ENCODE assay signal across 12 mouse cellular contexts in genomic region chr15:62752686-62753085, GRCm38 (mm10).
"Had no signal": no experiment of that assay in that cellular context is flagged by ENCODE, and none has a peak within 500 bp of the region (broad histone marks: within the 10 kb centered on the region; RNA-seq: fewer than 3 reads in every experiment).

No protein-coding gene starts in this region.

- H3K9me3 ChIP-seq: limb, embryonic 13.5 days; midbrain, embryonic 13.5 days had no signal

- DNase-seq: kidney, adult 11 months; kidney, adult 9 months; kidney, postnatal 10 days; kidney, postnatal 4 days; left cerebral cortex, postnatal 4 days; lung, adult 18-20 months; right cerebral cortex, postnatal 4 days; spleen, adult 18-20 months had no signal

- H3K4me2 ChIP-seq: limb, embryonic 13.5 days; midbrain, embryonic 13.5 days had no signal

- ATAC-seq: midbrain, embryonic 13.5 days had no signal

- H3K4me1 ChIP-seq: limb, embryonic 13.5 days; midbrain, embryonic 13.5 days had no signal

- H3K27ac ChIP-seq: layer of hippocampus, adult 2 months; limb, embryonic 13.5 days; liver, embryonic 14.5 days; midbrain, embryonic 13.5 days had no signal

- H3K4me3 ChIP-seq: layer of hippocampus, adult 2 months; limb, embryonic 13.5 days; midbrain, embryonic 13.5 days had no signal

- H3K27me3 ChIP-seq: limb, embryonic 13.5 days; midbrain, embryonic 13.5 days had no signal

- H3K9ac ChIP-seq: limb, embryonic 13.5 days; liver, embryonic 14.5 days; midbrain, embryonic 13.5 days had no signal

- H3K36me3 ChIP-seq: limb, embryonic 13.5 days; midbrain, embryonic 13.5 days had no signal
